Mouse (Mus musculus) embryo, embryonic 10 days (tissue): ENCODE results near the gene Sptbn1.

Experiments
- DNase-seq: peaks from one replicate; pipeline ENCODE4 v3.0.0-alpha.2; 2015; ENCODE audit warnings: low spot score

The Sptbn1 gene

GRCm38 (mm10) chr11:30211141-30211540 is 56.8 kb downstream of the Sptbn1 start:
- DNase-seq = no peak

GRCm38 (mm10) chr11:30210100-30210811 is 57.7 kb downstream of the Sptbn1 start:
- no peak for DNase-seq

GRCm38 (mm10) chr11:30209495-30209894 is 58.5 kb downstream of the Sptbn1 start:
- no peak for DNase-seq

- DNase-seq = no peak
Measured at GRCm38 (mm10) chr11:30204398-30204797, 63.6 kb downstream of the Sptbn1 start.

- no peak for DNase-seq
Measured at GRCm38 (mm10) chr11:30200391-30200790, 67.6 kb downstream of the Sptbn1 start.

GRCm38 (mm10) chr11:30198091-30198675 is 69.8 kb downstream of the Sptbn1 start:
- DNase-seq = peak; percentile 93

GRCm38 (mm10) chr11:30197564-30198090 is 70.3 kb downstream of the Sptbn1 start:
- DNase-seq = peak; percentile 64

- no peak for DNase-seq
Measured at GRCm38 (mm10) chr11:30196368-30197070, 71.5 kb downstream of the Sptbn1 start.

DNA sequence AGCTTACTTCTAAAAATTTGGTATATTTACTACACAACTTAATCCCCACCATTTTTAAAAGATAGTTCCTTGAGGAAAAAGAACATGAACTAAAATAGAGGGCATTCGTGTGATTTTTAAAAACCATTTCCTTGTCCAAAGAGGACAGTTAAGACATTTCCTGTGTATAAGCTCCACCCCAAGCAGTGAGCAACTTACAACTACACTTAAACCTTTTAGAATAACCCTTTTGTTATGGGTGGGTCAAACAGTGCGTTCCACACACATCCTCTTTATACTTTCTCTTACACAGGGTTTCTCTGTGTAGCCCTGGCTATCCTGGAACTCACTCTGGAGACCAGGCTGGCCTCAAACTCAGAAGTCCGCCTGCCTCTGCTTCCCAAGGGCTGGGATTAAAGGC is 72.2 kb downstream of the Sptbn1 start:
- DNase-seq = no peak

GRCm38 (mm10) chr11:30194800-30195199 is 73.2 kb downstream of the Sptbn1 start:
- no peak for DNase-seq

- no peak for DNase-seq
Measured at GRCm38 (mm10) chr11:30190959-30191358, 77.0 kb downstream of the Sptbn1 start.

DNA sequence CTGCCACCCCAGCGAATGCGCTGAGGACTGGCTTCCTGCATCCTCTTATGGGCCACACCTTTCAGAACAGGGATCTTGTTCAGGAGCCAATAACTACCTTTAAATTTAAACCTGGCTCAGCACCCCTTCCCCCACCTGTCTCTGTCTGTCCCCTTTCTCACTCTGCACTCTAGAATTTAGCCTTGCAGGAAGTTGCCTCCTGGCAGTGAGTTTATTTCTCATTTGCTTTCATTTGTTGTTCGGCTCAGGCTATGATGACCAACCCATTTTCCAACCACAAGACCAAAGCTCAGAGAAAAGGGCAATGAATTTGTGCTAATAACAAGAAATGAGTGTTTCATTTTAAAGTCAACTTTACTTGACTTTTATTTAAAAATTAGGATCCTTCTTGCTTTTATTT is 77.9 kb downstream of the Sptbn1 start:
- no peak for DNase-seq

DNA sequence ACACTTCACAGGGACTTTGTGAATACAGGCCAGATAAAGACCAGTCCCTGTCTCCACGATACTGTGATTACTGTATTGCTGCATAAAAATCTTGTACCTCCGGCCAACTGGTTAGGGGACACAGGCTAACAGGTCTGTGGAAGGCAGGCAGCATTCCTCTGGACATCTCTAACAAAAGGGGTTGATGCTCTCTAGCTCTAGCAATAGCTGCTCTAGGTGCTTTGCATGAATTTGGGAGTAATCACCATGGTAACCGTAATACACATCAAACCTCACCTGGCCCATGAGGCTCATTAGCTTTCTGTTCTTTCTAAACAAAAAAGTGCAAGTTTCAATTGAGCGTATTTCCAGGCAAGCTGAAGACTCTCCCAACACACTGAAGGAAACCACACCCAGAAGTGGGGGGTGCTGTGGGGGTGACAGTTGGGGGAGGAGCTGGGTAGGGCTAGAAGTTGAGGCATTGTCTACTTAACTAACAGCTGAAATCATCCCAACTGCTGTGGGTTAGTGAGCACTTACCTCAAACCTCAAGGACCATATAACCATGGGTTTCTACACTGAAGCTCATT is 81.0 kb downstream of the Sptbn1 start:
- no peak for DNase-seq

- no peak for DNase-seq
Measured at GRCm38 (mm10) chr11:30184527-30184926, 83.4 kb downstream of the Sptbn1 start.

DNA sequence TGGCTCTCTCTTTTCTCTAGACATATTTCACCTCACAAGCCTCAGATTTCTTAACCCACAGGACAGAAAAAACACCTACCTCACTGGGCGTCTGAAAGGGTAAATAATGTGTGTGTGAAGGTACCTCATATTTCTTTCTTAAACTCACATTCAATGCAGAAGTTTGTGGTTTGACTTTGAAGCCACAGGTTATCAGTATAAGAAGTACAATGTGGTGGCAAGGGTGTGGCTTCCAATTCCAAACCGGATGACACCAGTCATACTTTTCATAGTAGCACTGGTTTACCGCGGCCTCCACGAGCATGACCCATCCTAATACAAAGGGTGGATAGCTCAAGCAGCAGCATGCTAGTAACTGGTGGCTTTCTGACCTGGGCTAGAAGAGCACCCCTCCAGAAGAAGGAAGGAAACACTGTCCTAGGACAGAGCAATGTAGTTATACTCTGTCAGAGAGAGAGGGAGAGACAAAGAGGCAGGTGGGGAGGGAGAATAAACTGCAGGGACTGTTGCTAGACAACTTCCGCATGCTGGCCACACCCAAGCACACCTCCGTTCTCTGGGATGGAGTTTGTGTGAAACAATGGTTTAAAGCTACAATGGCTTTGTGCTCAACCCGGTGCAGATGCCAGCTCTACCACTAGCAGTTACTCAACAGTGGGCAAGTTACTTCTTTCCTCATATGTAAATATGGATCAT is 85.1 kb downstream of the Sptbn1 start:
- DNase-seq = no peak

DNA sequence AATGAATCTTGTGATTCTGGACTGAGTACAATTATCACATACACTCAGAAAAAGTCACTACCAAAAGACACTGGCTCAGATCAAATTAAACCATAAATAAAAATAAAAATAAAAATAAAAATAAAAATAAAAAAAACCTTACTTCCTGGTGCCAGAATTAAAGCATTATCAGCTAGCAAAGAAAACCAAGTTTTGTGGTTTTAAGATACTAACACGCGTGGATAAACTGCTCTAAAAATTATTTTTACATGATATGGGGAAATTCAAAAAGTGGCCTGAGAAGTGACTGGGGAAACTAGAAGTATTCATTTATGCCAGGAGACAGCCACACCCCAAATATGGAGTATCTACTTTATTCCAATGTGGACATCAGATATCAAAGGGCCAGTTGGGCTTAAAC is 89.8 kb downstream of the Sptbn1 start:
- no peak for DNase-seq

- no peak for DNase-seq
Measured at GRCm38 (mm10) chr11:30177145-30177840, 90.7 kb downstream of the Sptbn1 start.

DNA sequence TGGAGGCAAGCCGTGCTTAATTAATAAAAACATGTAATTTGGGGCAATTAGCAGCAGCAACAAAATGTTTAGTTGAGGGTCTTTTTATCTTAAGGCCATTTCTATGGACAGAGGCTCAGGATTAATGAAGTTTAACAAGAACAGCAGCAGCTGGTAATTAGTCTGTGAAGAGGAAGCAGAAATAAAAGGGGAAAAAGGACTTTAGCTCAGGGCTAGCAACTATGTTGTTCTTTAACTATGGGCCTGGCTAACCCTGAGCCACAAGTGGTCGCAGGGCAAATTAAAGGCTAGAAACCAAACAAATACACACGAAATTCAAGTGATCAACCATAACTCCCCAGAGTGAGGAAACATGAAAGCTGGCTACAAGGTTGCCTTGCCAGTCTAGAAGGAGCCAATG is 91.9 kb downstream of the Sptbn1 start:
- DNase-seq = no peak

DNA sequence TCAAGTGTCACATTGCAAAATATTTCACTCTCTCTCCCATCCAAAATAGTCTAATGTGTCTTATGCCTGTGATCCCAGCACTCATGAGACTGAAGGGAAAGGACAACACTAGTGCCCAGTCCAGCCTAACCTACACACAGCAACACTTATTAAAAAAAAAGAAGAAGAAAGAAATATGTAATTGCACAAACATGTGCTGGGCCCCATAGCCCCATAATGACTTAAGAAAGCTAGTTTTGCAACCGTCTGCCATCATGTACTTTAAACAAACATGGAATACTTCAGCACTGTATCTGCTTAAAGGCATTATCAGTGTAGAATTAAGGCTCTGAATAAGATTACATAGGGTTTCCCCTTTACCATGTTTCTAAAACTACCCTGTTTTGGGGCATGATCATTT is 92.4 kb downstream of the Sptbn1 start:
- no peak for DNase-seq

DNA sequence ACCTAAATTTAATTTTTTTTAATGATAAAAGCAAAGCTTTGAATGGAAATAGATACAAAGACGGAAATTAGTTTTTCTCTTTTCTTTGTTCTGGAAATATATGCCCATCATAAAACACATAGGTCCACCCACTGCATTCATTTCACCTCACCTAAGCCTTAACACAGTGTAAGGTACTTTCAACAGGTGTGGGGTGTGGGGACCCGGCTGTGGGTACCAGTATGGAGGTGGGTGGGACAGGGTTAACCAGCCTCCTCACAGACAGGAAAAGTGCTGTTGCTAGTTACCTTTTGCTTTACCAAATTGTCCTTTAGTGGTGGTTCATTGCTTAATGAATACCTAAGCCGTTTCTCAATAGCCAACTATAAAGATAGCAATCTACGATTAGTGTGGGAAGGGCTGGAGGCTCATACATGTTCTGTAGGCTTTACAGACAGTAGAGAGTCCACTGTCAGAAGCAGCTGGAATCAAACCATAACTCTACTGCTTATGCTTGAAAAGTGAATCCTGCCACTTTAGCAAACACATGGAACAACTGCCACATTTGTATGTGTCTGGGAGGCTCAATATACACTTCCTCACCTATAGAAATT is 96.3 kb downstream of the Sptbn1 start:
- DNase-seq = no peak

DNA sequence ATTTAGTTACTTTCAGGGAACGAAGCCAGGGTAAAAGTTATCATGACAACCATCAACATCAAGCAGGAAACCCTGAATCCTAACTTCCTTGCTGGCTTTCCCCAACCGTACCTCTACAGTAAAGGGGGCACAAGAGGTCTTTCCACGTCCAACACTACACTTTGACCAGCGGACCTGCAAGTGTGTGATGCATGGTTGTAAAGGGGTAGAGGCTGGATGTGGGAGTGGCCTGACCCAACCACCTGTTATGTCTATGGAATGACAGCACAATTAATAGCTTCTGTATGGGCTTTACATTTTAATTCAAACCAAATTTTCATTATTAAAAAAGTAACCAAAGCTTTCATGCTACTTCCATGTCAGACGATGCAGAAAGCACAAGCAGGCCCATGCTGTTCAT is 96.8 kb downstream of the Sptbn1 start:
- no peak for DNase-seq
